Mouse (Mus musculus): ENCODE data around the gene Stk11. TPM values are rescaled to one million over a fixed set of nuclear protein-coding genes. Genes with fewer than 3 reads are reported as not detected.

Stk11 gene
- polyA plus RNA-seq, 1 experiment = 112 TPM

DNA sequence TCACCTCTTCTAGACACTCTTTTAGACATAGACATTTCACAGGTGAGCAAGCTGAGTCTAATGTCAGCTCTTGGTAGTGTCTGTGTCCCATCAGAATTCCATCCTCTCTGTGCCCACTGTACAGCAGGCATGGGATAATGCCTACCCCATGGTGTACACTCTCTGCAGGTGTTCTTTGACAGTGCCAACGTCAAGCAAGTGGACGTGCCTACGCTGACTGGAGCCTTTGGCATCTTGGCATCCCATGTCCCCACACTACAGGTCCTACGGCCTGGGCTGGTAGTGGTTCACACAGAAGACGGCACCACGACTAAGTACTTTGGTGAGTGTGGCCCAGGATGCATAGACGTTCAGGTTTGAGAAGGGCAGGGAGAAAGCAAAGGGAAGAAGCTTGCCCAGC, 28.1 kb downstream of the Stk11 start:
- DNase-seq = no peak
- Histone ChIP-seq H3K4me1 (ENCODE audit: control insufficient read depth, insufficient read depth, low read length) (peaks cover 35% of the 10 kb centered on the region), H3K4me3 (replicated peaks; ENCODE audit: insufficient read depth, low read depth, low read length) (no peak overlapping the region), H3K27me3 (ENCODE audit: control insufficient read depth, insufficient read depth, low read length) (no peaks in the 10 kb centered on the region), H3K27ac (ENCODE audit: insufficient read depth, low read length) (no peak overlapping the region)
- WGBS = 44% methylated on average over 7 of the region's 7 CpGs
- TF ChIP-seq POLR2A (IDR thresholded peaks at IDR 0.05; ENCODE audit: borderline replicate concordance, insufficient read depth, low read length) (no peak), CTCF (IDR thresholded peaks at IDR 0.05; ENCODE audit: borderline replicate concordance, insufficient read depth, low read depth, low read length) (no peak)

DNA sequence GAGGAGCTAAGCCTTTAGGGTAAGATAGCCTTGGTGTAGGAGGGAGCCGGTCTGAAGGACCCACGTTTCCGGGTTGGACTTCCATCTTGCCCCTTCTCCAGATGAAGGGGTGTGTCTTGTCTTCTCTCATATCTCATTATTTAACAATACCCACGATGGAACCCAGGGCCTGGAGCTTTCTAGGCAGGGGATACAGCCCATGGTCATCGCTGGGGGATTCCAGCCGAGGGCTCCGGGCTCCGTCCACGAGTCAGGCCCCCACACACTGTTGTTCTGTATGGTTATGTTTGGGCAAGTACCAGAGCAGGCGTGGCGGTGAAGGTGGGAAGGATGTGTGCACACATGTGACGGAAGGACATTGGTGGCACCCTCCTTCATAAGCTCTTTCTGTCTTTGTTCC, 28.6 kb downstream of the Stk11 start:
- H3K4me3 ChIP-seq (replicated peaks; ENCODE audit: insufficient read depth, low read depth, low read length) = no peak overlapping the region
- no peaks in the 10 kb centered on the region for H3K27me3 ChIP-seq (ENCODE audit: control insufficient read depth, insufficient read depth, low read length)
- TF ChIP-seq POLR2A (IDR thresholded peaks at IDR 0.05; ENCODE audit: borderline replicate concordance, insufficient read depth, low read length) (no peak), CTCF (IDR thresholded peaks at IDR 0.05; ENCODE audit: borderline replicate concordance, insufficient read depth, low read depth, low read length) (no peak)
- H3K4me1 ChIP-seq (ENCODE audit: control insufficient read depth, insufficient read depth, low read length) = peaks cover 35% of the 10 kb centered on the region
- no peak for DNase-seq
- 86% methylated on average over 12 of the region's 12 CpGs for WGBS
- H3K27ac ChIP-seq (ENCODE audit: insufficient read depth, low read length) = no peak overlapping the region

DNA sequence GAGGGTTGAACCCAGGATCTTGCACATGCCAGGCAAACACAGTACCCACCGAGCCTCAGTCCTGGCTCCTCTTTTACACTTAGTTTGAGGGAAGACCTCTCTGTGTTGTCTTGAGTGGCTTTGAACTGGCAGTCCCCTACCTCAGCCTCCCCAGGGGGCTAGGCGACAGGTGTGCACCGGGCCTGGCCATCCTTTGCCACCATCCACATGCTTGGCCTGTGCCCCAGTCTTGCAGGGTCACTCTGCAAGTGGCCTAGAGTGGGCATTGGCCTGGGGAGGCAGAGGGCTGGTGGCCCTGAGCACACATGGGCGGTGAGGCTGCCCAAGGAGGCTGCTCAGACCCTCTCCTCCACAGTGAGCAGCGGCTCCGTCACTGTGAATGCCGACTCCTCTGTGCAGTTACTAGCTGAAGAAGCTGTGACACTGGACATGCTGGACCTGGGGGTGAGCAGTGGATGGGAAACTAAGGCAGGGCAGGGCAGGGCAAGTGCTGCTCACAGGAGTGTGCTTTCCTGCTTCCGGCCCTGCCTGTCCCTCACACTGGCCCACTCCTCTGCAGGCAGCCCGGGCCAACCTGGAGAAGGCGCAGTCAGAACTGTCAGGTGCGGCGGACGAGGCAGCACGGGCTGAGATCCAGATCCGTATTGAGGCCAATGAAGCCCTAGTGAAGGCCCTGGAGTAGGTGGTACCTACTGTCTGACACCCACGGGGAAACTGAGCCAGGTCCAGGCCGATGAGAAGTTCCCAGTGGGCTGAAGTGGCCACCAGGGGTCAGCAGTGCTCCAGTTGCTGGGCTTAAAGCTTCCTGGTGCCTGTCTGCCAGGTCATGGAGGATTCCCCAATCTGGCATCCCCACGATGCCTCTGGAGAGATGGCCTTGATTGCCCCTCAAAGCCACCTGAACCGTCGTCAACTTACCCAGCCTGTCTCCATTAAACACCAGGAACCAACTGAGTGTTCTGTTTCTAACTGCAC, 29.5 kb downstream of the Stk11 start:
- Histone ChIP-seq H3K4me3 (replicated peaks; ENCODE audit: insufficient read depth, low read depth, low read length) (no peak overlapping the region), H3K27me3 (ENCODE audit: control insufficient read depth, insufficient read depth, low read length) (no peaks in the 10 kb centered on the region), H3K27ac (ENCODE audit: insufficient read depth, low read length) (no peak overlapping the region), H3K4me1 (ENCODE audit: control insufficient read depth, insufficient read depth, low read length) (peaks cover 35% of the 10 kb centered on the region)
- 40% methylated on average over 20 of the region's 20 CpGs for WGBS
- DNase-seq = peak; percentile 80 to 85
- TF ChIP-seq CTCF (IDR thresholded peaks at IDR 0.05; ENCODE audit: borderline replicate concordance, insufficient read depth, low read depth, low read length) = peak; percentile 88
- TF ChIP-seq POLR2A (IDR thresholded peaks at IDR 0.05; ENCODE audit: borderline replicate concordance, insufficient read depth, low read length) = no peak

DNA sequence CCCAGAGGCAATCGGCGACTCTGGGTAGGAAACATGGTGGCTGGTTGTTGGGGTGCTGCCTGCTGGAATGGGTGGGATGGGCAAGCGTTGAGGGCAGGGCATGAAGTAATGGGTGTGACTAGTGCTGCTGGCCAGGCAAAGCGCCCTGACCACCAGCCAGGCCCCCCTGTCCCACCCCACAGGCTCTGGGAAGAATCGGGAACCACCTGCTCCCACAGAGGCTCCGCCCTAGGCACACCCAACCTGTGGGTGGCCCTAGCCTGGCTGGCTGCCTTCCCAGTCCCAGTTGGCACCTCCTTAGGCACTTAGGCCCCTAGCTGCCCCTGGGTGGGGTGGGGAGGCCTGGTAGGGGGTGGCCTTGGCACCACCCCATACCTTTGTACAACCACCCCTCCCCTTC, 30.3 kb downstream of the Stk11 start:
- 19% methylated on average over 6 of the region's 6 CpGs for WGBS
- no peak overlapping the region for H3K4me3 ChIP-seq (replicated peaks; ENCODE audit: insufficient read depth, low read depth, low read length)
- TF ChIP-seq POLR2A (IDR thresholded peaks at IDR 0.05; ENCODE audit: borderline replicate concordance, insufficient read depth, low read length) = no peak
- TF ChIP-seq CTCF (IDR thresholded peaks at IDR 0.05; ENCODE audit: borderline replicate concordance, insufficient read depth, low read depth, low read length) = no peak
- H3K27me3 ChIP-seq (ENCODE audit: control insufficient read depth, insufficient read depth, low read length) = no peaks in the 10 kb centered on the region
- no peak overlapping the region for H3K27ac ChIP-seq (ENCODE audit: insufficient read depth, low read length)
- no peak for DNase-seq
- peaks cover 35% of the 10 kb centered on the region for H3K4me1 ChIP-seq (ENCODE audit: control insufficient read depth, insufficient read depth, low read length)

DNA sequence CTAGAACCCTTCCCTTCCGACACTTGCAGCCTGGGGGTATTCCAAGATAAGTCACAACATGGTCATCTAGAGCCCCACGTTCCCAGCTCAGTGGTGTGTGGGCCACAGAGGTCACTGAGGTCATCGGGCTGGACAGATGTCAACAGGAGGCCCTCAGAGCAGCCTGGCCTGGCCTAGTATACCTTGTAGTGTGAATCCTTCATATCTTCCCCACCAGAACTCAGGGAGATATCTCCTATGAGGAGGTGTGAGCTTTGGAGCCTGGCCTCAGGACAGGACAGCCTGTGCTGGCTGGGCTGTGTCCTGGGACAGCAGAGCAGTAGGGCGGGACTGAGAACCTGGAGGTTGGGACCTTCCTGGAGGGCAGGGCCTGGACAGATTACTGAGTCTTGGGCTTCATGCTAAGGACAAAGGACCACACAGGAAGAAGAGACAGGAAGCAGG, 31.0 kb downstream of the Stk11 start:
- no peak for TF ChIP-seq CTCF (IDR thresholded peaks at IDR 0.05; ENCODE audit: borderline replicate concordance, insufficient read depth, low read depth, low read length)
- no peak for TF ChIP-seq POLR2A (IDR thresholded peaks at IDR 0.05; ENCODE audit: borderline replicate concordance, insufficient read depth, low read length)

DNA sequence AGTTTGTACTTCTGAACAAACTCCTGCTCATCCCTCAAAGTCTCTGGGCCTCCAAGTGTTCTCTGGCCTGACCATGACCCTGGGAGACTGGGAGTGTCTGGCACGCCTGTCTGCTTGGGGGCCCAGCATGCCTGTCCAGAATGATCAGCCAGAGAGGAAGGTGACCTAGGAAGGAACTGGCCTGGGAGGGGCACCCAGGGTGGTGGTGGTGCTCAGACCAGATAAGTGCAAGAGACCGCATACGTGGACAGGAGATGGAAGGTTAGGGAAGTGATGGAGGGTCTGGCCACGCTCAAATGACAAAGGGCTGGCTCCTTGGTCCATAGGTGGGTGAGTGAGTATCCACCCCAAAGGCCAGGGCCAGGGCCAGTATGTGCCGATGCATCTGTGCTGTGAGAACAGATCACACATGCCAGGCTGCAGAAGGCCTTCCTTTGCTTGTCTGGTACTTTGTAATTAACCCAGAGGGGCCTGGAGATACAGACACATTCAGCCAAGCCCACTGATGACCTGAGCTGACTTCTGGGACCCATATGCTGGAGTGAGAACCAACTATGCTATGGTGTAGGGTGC, 31.6 kb downstream of the Stk11 start:
- TF ChIP-seq POLR2A (IDR thresholded peaks at IDR 0.05; ENCODE audit: borderline replicate concordance, insufficient read depth, low read length) (no peak), CTCF (IDR thresholded peaks at IDR 0.05; ENCODE audit: borderline replicate concordance, insufficient read depth, low read depth, low read length) (no peak)
- DNase-seq = no peak
- no peaks in the 10 kb centered on the region for H3K27me3 ChIP-seq (ENCODE audit: control insufficient read depth, insufficient read depth, low read length)
- WGBS = 63% methylated on average over 5 of the region's 5 CpGs
- H3K27ac ChIP-seq (ENCODE audit: insufficient read depth, low read length) = peak overlapping the region; percentile 68
- no peak overlapping the region for H3K4me3 ChIP-seq (replicated peaks; ENCODE audit: insufficient read depth, low read depth, low read length)
- H3K4me1 ChIP-seq (ENCODE audit: control insufficient read depth, insufficient read depth, low read length) = peaks cover 47% of the 10 kb centered on the region

More for the DNA sequence above, 31.0 kb downstream of the Stk11 start:
- 72% methylated on average over 4 of the region's 4 CpGs for WGBS
- Histone ChIP-seq H3K4me1 (ENCODE audit: control insufficient read depth, insufficient read depth, low read length) (peaks cover 40% of the 10 kb centered on the region), H3K27ac (ENCODE audit: insufficient read depth, low read length) (no peak overlapping the region), H3K4me3 (replicated peaks; ENCODE audit: insufficient read depth, low read depth, low read length) (no peak overlapping the region), H3K27me3 (ENCODE audit: control insufficient read depth, insufficient read depth, low read length) (no peaks in the 10 kb centered on the region)
- DNase-seq = no peak

DNA sequence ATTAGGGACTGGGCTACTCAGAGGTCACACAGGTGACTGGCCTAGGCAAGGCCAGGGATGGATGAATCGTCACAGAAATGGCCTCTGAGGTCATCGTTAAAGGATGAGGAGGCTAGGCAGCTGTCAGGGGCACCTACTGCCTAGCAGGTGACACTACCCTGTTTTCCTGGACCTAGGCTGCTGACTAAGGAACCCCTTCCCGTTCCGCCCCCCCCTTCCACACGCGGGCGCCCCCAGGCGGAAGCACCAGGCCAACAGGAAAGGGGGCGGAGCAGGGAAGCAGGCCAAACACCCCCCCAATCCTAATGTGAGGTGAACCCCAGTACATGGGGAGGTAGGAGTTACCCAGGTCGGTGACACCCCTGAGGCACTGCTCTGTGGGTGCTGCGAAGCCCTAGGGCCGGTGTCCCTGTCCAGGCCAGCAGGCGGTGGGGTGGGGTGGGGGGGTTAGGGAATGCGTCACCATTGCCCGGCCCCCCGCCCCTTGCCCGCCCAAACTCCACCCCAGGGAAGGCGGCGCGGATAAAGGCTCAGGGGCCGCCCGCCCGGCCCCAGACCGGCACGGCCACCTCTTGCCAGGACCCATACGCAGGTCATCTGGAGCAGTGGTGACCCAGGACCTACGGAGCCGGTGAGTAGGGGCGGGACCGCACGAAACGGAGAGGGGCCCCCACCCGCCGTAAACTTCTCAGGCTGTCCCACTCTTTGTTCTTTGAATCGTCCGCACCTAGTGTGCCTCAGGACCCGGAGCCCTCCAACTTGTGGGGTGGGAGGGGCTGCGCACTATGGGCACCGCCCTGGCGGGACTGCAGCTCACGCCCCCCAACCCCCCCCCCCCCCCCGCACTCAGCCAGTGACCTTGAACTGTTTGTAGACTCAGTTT, 32.4 kb downstream of the Stk11 start, which contains the start of gene Midn:
Gene Midn (plus strand): TSS at position 554 of the 883 bp plus-strand sequence.
- Histone ChIP-seq H3K4me1 (ENCODE audit: control insufficient read depth, insufficient read depth, low read length) (peaks cover 53% of the 10 kb centered on the region), H3K4me3 (replicated peaks; ENCODE audit: insufficient read depth, low read depth, low read length) (peak within 1 kb of the TSS; percentile 77), H3K27ac (ENCODE audit: insufficient read depth, low read length) (peak within 1 kb of the TSS; percentile 93), H3K27me3 (ENCODE audit: control insufficient read depth, insufficient read depth, low read length) (no peaks in the 10 kb centered on the region)
- 0 out of 2 replicates have a peak, but pooled peaks have one; percentile 14 for TF ChIP-seq POLR2A (IDR thresholded peaks at IDR 0.05; ENCODE audit: borderline replicate concordance, insufficient read depth, low read length)
- TF ChIP-seq CTCF (IDR thresholded peaks at IDR 0.05; ENCODE audit: borderline replicate concordance, insufficient read depth, low read depth, low read length) = 0 out of 2 replicates have a peak, but pooled peaks have one; percentile 28
- WGBS = 2% methylated on average over 42 of the region's 42 CpGs
- DNase-seq = peak; percentile 73 to 77

Data from cerebellum, adult 2 months (tissue).